Mouse (Mus musculus) forebrain, embryonic 12.5 days (tissue): ENCODE data around the gene Svop. TPM values are rescaled to one million over a fixed set of nuclear protein-coding genes. Genes with fewer than 3 reads are reported as not detected.

Experiments used
- ATAC-seq: fragments of 200-750 bp; cut with Nextera tagmentation; 2 replicates; pipeline ENCODE4 v1.8.0; 2017; ENCODE audit warnings: moderate TSS enrichment; ENCODE audit not compliant: low FRiP score
- H3K27ac ChIP-seq: fragments of 300-500 bp; sonication (generic); 2 replicates; pipeline ENCODE4 v1.5.1; 2016; ENCODE audit warnings: mild to moderate bottlenecking
- H3K27me3 ChIP-seq: fragments of 300-500 bp; sonication (generic); 2 replicates; pipeline ENCODE4 v1.6.1; 2016; ENCODE audit warnings: mild to moderate bottlenecking
- H3K36me3 ChIP-seq: fragments of 300-500 bp; sonication (generic); replicated peaks from 2 replicates; pipeline ENCODE4 v1.6.1; 2016; ENCODE audit warnings: mild to moderate bottlenecking
- H3K4me1 ChIP-seq: fragments of 300-500 bp; sonication (generic); 2 replicates; pipeline ENCODE4 v1.6.1; 2016
- H3K4me2 ChIP-seq: fragments of 300-500 bp; sonication (generic); 2 replicates; pipeline ENCODE4 v1.6.1; 2016; ENCODE audit warnings: mild to moderate bottlenecking, moderate library complexity
- H3K4me3 ChIP-seq: fragments of 300-500 bp; sonication (generic); replicated peaks from 2 replicates; pipeline ENCODE4 v1.5.1; 2016; ENCODE audit warnings: mild to moderate bottlenecking
- H3K9ac ChIP-seq: fragments of 300-500 bp; sonication (generic); 2 replicates; pipeline ENCODE4 v1.6.1; 2016; ENCODE audit warnings: mild to moderate bottlenecking
- H3K9me3 ChIP-seq: fragments of 300-500 bp; sonication (generic); 2 replicates; pipeline ENCODE4 v1.6.1; 2016
- WGBS: fragments of 180-500 bp; shearing (Covaris S2); methylation state at CpG from one replicate; pipeline ENCODE4 v1.1.7; 2016; 5-methylcytosine and 5-hydroxymethylcytosine counted together
- polyA plus RNA-seq: library from polyadenylated mRNA; unstranded; fragments of >200 nt; fragmentation: Nextera tagmentation; extraction: Ambion mirVana; gene quantifications from 2 replicates; pipeline ENCODE4 v1.2.1, GENCODE M21; 2016

The Svop gene
- polyA plus RNA-seq, 1 experiment from 2014 or later, result 40.2 TPM

GRCm38 (mm10) chr5:113986182-113986961, 105.0 kb downstream of the Svop start:
- 59% methylated on average over 9 of the region's 9 CpGs for WGBS
- H3K4me2 ChIP-seq, result no peak overlapping the region
- no peak overlapping the region for H3K4me3 ChIP-seq
- ATAC-seq, result no peak
- peaks cover 19% of the 10 kb centered on the region for H3K4me1 ChIP-seq
- peaks cover 19% of the 10 kb centered on the region; the same call in 1 of the 2 replicates for H3K36me3 ChIP-seq
- no peak overlapping the region for H3K27ac ChIP-seq
- H3K9ac ChIP-seq, result no peak overlapping the region
- H3K27me3 ChIP-seq, result no peaks in the 10 kb centered on the region
- no peaks in the 10 kb centered on the region for H3K9me3 ChIP-seq

DNA sequence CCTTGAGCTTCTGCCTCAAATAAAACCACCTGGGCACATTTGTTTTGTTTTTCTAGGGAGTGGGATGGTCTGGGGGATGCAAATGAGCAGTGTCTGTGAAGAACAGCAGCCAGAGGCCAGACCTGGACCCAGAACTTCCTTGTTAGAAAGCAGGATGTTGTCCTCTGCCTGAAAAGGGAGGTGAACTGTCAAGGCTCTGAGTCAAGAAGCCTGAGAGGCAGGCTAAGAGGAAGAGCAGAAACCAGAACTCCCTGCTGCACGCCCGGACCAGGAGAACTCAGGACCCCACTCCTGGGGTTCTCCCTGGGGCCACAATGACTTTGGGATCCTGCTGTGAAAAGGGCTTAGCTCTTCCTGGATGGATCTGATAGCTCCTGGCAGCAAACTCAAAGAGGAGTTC, 105.6 kb downstream of the Svop start:
- no peak overlapping the region for H3K4me2 ChIP-seq
- H3K27ac ChIP-seq, result no peak overlapping the region
- no peaks in the 10 kb centered on the region for H3K27me3 ChIP-seq
- ATAC-seq, result no peak
- 75% methylated on average over 2 of the region's 2 CpGs for WGBS
- no peak overlapping the region for H3K9ac ChIP-seq
- H3K4me3 ChIP-seq, result no peak overlapping the region
- no peaks in the 10 kb centered on the region for H3K9me3 ChIP-seq
- peaks cover 14% of the 10 kb centered on the region for H3K4me1 ChIP-seq
- peaks cover 19% of the 10 kb centered on the region; the same call in 1 of the 2 replicates for H3K36me3 ChIP-seq

DNA sequence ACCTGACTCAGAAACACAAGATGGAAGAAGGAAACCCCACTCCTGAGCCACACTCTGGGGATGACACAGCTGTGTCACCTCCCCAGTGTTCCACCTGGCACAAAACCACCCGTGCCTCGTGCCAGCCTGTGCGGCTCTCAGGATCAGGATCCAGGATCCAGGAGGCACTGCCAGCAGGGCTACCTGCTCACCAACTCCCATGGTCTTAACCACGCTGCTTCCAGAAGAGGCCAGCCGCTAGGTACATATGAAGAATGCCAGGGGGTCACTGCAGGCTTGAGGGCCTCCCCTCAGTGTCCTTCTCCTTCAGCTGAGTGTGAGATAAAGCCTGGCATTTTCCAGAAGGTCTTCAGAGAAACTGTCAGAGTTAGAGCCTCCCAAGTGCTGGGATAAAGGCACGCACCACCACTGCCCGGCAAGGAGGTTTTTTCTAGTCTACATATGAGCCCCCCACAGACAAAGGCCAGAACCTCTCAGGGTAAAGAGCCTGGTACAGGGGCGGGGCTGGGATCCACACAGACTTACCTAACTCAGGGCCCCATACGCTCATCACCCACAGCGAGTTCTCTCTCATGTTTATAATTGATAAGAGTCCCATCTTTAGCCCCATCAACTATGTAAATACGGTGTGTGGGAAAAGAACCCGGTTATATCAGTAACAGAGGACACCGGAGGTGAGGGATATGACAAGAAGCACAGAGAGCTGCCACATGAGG, 107.2 kb downstream of the Svop start:
- 91% methylated on average over 13 of the region's 13 CpGs for WGBS
- no peak overlapping the region for H3K27ac ChIP-seq
- no peak for ATAC-seq

DNA sequence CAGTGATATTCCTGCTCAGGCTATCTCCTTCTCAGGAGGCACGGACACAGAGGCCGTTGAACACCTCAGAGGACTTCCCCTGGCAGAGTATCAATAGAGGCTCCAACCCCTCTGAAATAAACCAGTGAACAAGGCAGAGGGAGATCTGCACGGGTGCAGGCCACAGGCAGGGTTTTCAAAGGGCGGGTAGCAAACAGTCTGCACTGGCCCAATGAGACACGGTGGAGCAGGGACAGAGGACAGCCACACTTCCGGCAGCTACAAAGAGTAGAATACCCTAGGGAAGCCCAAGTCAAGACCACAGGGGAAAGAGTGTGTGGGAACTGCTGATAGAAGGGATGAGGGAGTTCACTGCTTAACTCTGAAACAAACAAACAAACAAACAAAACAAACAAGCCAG, 107.8 kb downstream of the Svop start:
- Histone ChIP-seq H3K27ac (no peak overlapping the region), H3K36me3 (peaks cover 13% of the 10 kb centered on the region; the same call in 1 of the 2 replicates), H3K9ac (0 out of 2 replicates have a peak overlapping the region, but pooled peaks have one; percentile 17), H3K4me2 (no peak overlapping the region), H3K4me1 (peaks cover 14% of the 10 kb centered on the region), H3K4me3 (no peak overlapping the region), H3K27me3 (no peaks in the 10 kb centered on the region), H3K9me3 (no peaks in the 10 kb centered on the region)
- 85% methylated on average over 6 of the region's 6 CpGs for WGBS
- ATAC-seq, result no peak

More for the DNA sequence above, 107.2 kb downstream of the Svop start:
- no peaks in the 10 kb centered on the region for H3K9me3 ChIP-seq
- H3K4me2 ChIP-seq, result no peak overlapping the region
- H3K4me1 ChIP-seq, result peaks cover 14% of the 10 kb centered on the region
- H3K36me3 ChIP-seq, result peaks cover 16% of the 10 kb centered on the region; the same call in 1 of the 2 replicates
- H3K4me3 ChIP-seq, result no peak overlapping the region
- no peak overlapping the region for H3K9ac ChIP-seq
- H3K27me3 ChIP-seq, result no peaks in the 10 kb centered on the region

DNA sequence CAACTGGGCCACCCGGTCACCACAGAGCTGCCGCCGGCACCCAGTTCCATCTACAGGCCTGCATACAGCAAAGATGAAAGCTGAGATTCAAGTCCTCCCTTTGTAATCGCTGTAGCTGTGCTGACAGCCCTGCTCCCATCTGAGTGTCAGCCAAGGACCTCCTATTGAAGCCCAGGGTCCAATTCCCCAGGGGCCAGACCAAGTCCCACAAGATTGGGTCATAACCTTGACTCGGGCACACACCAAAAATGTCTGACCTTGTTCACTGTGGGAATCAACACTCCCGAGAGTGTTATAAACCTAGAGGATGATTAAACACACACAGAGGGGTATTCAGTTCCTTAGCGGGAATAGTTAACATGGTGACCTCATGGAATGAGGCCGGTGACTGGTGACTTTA, 109.5 kb downstream of the Svop start:
- H3K27me3 ChIP-seq, result no peaks in the 10 kb centered on the region
- peaks cover 14% of the 10 kb centered on the region for H3K4me1 ChIP-seq
- no peak for ATAC-seq
- H3K4me2 ChIP-seq, result no peak overlapping the region
- peaks cover 16% of the 10 kb centered on the region; the same call in 1 of the 2 replicates for H3K36me3 ChIP-seq
- H3K4me3 ChIP-seq, result no peak overlapping the region
- H3K27ac ChIP-seq, result no peak overlapping the region
- no peak overlapping the region for H3K9ac ChIP-seq
- 84% methylated on average over 8 of the region's 8 CpGs for WGBS
- no peaks in the 10 kb centered on the region for H3K9me3 ChIP-seq

- Histone ChIP-seq H3K4me3 (no peak overlapping the region), H3K4me1 (peaks cover 7% of the 10 kb centered on the region), H3K9me3 (no peaks in the 10 kb centered on the region), H3K36me3 (peaks cover 18% of the 10 kb centered on the region; the same call in 1 of the 2 replicates), H3K27me3 (no peaks in the 10 kb centered on the region), H3K9ac (no peak overlapping the region), H3K27ac (no peak overlapping the region), H3K4me2 (no peak overlapping the region)
- no peak for ATAC-seq
- 91% methylated on average over 6 of the region's 6 CpGs for WGBS
Observed at GRCm38 (mm10) chr5:113981171-113981570, 110.2 kb downstream of the Svop start.

GRCm38 (mm10) chr5:113980511-113980910, 110.9 kb downstream of the Svop start:
- 86% methylated on average over 1 of the region's 1 CpGs for WGBS
- ATAC-seq, result no peak
- H3K36me3 ChIP-seq, result peaks cover 13% of the 10 kb centered on the region; the same call in 1 of the 2 replicates

GRCm38 (mm10) chr5:113977309-113977708, 114.1 kb downstream of the Svop start:
- H3K4me3 ChIP-seq, result no peak overlapping the region
- H3K36me3 ChIP-seq, result peaks cover 7% of the 10 kb centered on the region; the same call in 1 of the 2 replicates
- H3K9ac ChIP-seq, result no peak overlapping the region
- no peak overlapping the region for H3K4me2 ChIP-seq
- WGBS, result 81% methylated on average over 8 of the region's 8 CpGs
- H3K27me3 ChIP-seq, result no peaks in the 10 kb centered on the region
- no peak overlapping the region for H3K27ac ChIP-seq
- H3K4me1 ChIP-seq, result peaks cover 37% of the 10 kb centered on the region
- H3K9me3 ChIP-seq, result no peaks in the 10 kb centered on the region
- no peak for ATAC-seq

More at GRCm38 (mm10) chr5:113980511-113980910, 110.9 kb downstream of the Svop start:
- Histone ChIP-seq H3K4me1 (peaks cover 7% of the 10 kb centered on the region), H3K9me3 (no peaks in the 10 kb centered on the region), H3K9ac (no peak overlapping the region), H3K4me3 (no peak overlapping the region), H3K4me2 (no peak overlapping the region), H3K27me3 (no peaks in the 10 kb centered on the region), H3K27ac (no peak overlapping the region)

Other genes starting within 250 kb of the Svop start
- gene Coro1c, start 182.8 kb downstream of the Svop start, polyA plus RNA-seq, result 256 and 277 TPM in 2 replicates
- gene Ssh1, start 97.7 kb downstream of the Svop start, polyA plus RNA-seq, result 19.0 and 19.9 TPM in 2 replicates
- gene Dao, start 87.9 kb downstream of the Svop start, polyA plus RNA-seq, result not detected in 2 replicates
- 15.8 and 16.9 TPM in 2 replicates for gene Usp30, start 26.1 kb downstream of the Svop start, polyA plus RNA-seq
- gene Alkbh2, start 36.6 kb upstream of the Svop start, polyA plus RNA-seq, result 10.9 and 11.3 TPM in 2 replicates
- gene Ung, start 38.8 kb upstream of the Svop start, polyA plus RNA-seq, result 64.4 and 69.6 TPM in 2 replicates
- 1.7 and 1.9 TPM in 2 replicates for gene Acacb, start 55.0 kb upstream of the Svop start, polyA plus RNA-seq
- 0.41 and 0.82 TPM in 2 replicates for gene Foxn4, start 182.2 kb upstream of the Svop start, polyA plus RNA-seq
- gene Myo1h, start 197.6 kb upstream of the Svop start, polyA plus RNA-seq, result 1.00 and 1.0 TPM in 2 replicates